Mouse (Mus musculus): Measurements from ENCODE around the gene Trpm3. TPM values are rescaled to one million over a fixed set of nuclear protein-coding genes. Genes with fewer than 3 reads are reported as not detected.
A peak's percentile ranks its signal among the peaks of the same experiment; 100 is the strongest.
"Not testable (repeated sequence)": the region's sequence is repeated elsewhere in the genome, so short reads cannot be mapped to it uniquely, and the experiment has no call there.

The Trpm3 gene
- polyA plus RNA-seq, 1 experiment from 2014 or later = 15.5 TPM

GRCm38 (mm10) chr19:22847696-22848095 lies 708.9 kb downstream of the Trpm3 start:
- Histone ChIP-seq H3K4me3 (replicated peaks) (no peak overlapping the region), H3K36me3 (no peaks in the 10 kb centered on the region), H3K27ac (no peak overlapping the region), H3K9me3 (no peaks in the 10 kb centered on the region), H3K27me3 (peaks cover 28% of the 10 kb centered on the region), H3K9ac (replicated peaks) (no peak overlapping the region), H3K4me1 (replicated peaks) (peaks cover 12% of the 10 kb centered on the region), H3K4me2 (replicated peaks) (peak overlapping the region; percentile 17)
- 22% methylated on average over 12 of the region's 12 CpGs for WGBS
- ATAC-seq = no peak

GRCm38 (mm10) chr19:22848251-22848650 lies 709.4 kb downstream of the Trpm3 start:
- Histone ChIP-seq H3K4me2 (replicated peaks) (no peak overlapping the region), H3K27ac (no peak overlapping the region)
- WGBS = 39% methylated on average over 1 of the region's 1 CpGs

GRCm38 (mm10) chr19:22848783-22849576 lies 710.1 kb downstream of the Trpm3 start:
- Histone ChIP-seq H3K27ac (no peak overlapping the region), H3K9me3 (no peaks in the 10 kb centered on the region), H3K9ac (replicated peaks) (no peak overlapping the region), H3K36me3 (no peaks in the 10 kb centered on the region), H3K4me2 (replicated peaks) (no peak overlapping the region), H3K4me1 (replicated peaks) (peaks cover 12% of the 10 kb centered on the region), H3K27me3 (peaks cover 26% of the 10 kb centered on the region), H3K4me3 (replicated peaks) (no peak overlapping the region)
- no peak for ATAC-seq
- WGBS = 83% methylated on average over 7 of the region's 7 CpGs

More at GRCm38 (mm10) chr19:22848251-22848650, 709.4 kb downstream of the Trpm3 start:
- no peaks in the 10 kb centered on the region for H3K36me3 ChIP-seq
- no peak overlapping the region for H3K9ac ChIP-seq (replicated peaks)
- no peak overlapping the region for H3K4me3 ChIP-seq (replicated peaks)
- peaks cover 30% of the 10 kb centered on the region for H3K27me3 ChIP-seq
- H3K9me3 ChIP-seq = no peaks in the 10 kb centered on the region
- no peak for ATAC-seq
- peaks cover 12% of the 10 kb centered on the region for H3K4me1 ChIP-seq (replicated peaks)

- WGBS = 43% methylated on average over 5 of the region's 5 CpGs
- H3K9ac ChIP-seq (replicated peaks); H3K27ac ChIP-seq; H3K4me3 ChIP-seq (replicated peaks); H3K4me2 ChIP-seq (replicated peaks); H3K9me3 ChIP-seq; H3K36me3 ChIP-seq: not testable (repeated sequence)
- H3K4me1 ChIP-seq (replicated peaks) = peaks cover 12% of the 10 kb centered on the region
- H3K27me3 ChIP-seq = peaks cover 17% of the 10 kb centered on the region
- ATAC-seq = peak; percentile 63; the same call in 1 of the 2 replicates
Observed at GRCm38 (mm10) chr19:22851423-22851822, 712.6 kb downstream of the Trpm3 start.

GRCm38 (mm10) chr19:22859644-22860043 lies 720.8 kb downstream of the Trpm3 start:
- Histone ChIP-seq H3K27me3 (no peaks in the 10 kb centered on the region), H3K4me2 (replicated peaks) (no peak overlapping the region), H3K36me3 (no peaks in the 10 kb centered on the region), H3K9me3 (no peaks in the 10 kb centered on the region), H3K4me1 (replicated peaks) (no peaks in the 10 kb centered on the region), H3K9ac (replicated peaks) (no peak overlapping the region), H3K27ac (no peak overlapping the region), H3K4me3 (replicated peaks) (no peak overlapping the region)
- no peak for ATAC-seq
- 92% methylated on average over 4 of the region's 4 CpGs for WGBS

DNA sequence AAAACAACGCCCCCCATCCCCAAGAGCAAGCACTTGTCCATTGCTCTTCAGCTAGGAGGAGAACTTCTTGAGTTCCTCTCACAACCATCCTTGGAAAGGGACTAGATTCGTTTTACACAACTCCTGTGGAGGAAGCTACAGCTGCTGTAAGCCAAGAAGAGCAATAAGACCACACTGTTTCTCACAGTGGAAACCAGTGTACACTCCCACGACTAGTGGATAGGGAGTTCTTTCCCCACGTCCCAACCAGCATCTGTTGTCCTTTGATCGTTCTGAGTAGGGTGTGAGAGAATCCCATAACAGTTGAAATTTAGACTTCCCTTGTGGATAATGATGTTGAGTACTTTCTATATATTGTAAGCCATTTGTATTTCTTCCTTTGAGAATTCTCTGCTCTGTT lies 728.6 kb downstream of the Trpm3 start:
- H3K27ac ChIP-seq = no peak overlapping the region
- H3K4me1 ChIP-seq (replicated peaks) = 0 out of 2 replicates have a peak, but pooled peaks cover 1% of the 10 kb centered on the region
- H3K27me3 ChIP-seq = no peaks in the 10 kb centered on the region
- H3K4me2 ChIP-seq (replicated peaks) = no peak overlapping the region
- H3K9me3 ChIP-seq = no peaks in the 10 kb centered on the region
- no peak overlapping the region for H3K9ac ChIP-seq (replicated peaks)
- no peak overlapping the region for H3K4me3 ChIP-seq (replicated peaks)
- H3K36me3 ChIP-seq = no peaks in the 10 kb centered on the region
- 88% methylated on average over 5 of the region's 5 CpGs for WGBS
- no peak for ATAC-seq

- 84% methylated on average over 2 of the region's 2 CpGs for WGBS
- H3K9me3 ChIP-seq = no peaks in the 10 kb centered on the region
Observed at GRCm38 (mm10) chr19:22869853-22870252, 731.0 kb downstream of the Trpm3 start.

GRCm38 (mm10) chr19:22872456-22872855 lies 733.6 kb downstream of the Trpm3 start:
- Histone ChIP-seq H3K9ac (replicated peaks) (no peak overlapping the region), H3K27ac (no peak overlapping the region), H3K27me3 (no peaks in the 10 kb centered on the region), H3K36me3 (no peaks in the 10 kb centered on the region), H3K4me2 (replicated peaks) (no peak overlapping the region), H3K4me1 (replicated peaks) (0 out of 2 replicates have a peak, but pooled peaks cover 6% of the 10 kb centered on the region), H3K9me3 (no peaks in the 10 kb centered on the region), H3K4me3 (replicated peaks) (no peak overlapping the region)
- ATAC-seq = no peak
- WGBS = 38% methylated on average over 5 of the region's 5 CpGs

More at GRCm38 (mm10) chr19:22869853-22870252, 731.0 kb downstream of the Trpm3 start:
- Histone ChIP-seq H3K9ac (replicated peaks) (no peak overlapping the region), H3K4me2 (replicated peaks) (no peak overlapping the region), H3K27ac (no peak overlapping the region), H3K4me1 (replicated peaks) (0 out of 2 replicates have a peak, but pooled peaks cover 6% of the 10 kb centered on the region), H3K27me3 (no peaks in the 10 kb centered on the region), H3K36me3 (no peaks in the 10 kb centered on the region), H3K4me3 (replicated peaks) (no peak overlapping the region)
- no peak for ATAC-seq

- H3K4me1 ChIP-seq (replicated peaks) = no peaks in the 10 kb centered on the region
- WGBS = 78% methylated on average over 1 of the region's 1 CpGs
- no peak for ATAC-seq
- H3K27me3 ChIP-seq = peaks cover 10% of the 10 kb centered on the region
- no peak overlapping the region for H3K27ac ChIP-seq
- no peak overlapping the region for H3K4me3 ChIP-seq (replicated peaks)
- no peak overlapping the region for H3K9ac ChIP-seq (replicated peaks)
- no peaks in the 10 kb centered on the region for H3K36me3 ChIP-seq
- no peaks in the 10 kb centered on the region for H3K9me3 ChIP-seq
- no peak overlapping the region for H3K4me2 ChIP-seq (replicated peaks)
Observed at GRCm38 (mm10) chr19:22880199-22880598, 741.4 kb downstream of the Trpm3 start.

GRCm38 (mm10) chr19:22882670-22883111 lies 743.8 kb downstream of the Trpm3 start:
- H3K9me3 ChIP-seq = no peaks in the 10 kb centered on the region
- ATAC-seq = no peak
- peaks cover 15% of the 10 kb centered on the region for H3K27me3 ChIP-seq
- no peak overlapping the region for H3K4me2 ChIP-seq (replicated peaks)
- no peak overlapping the region for H3K4me3 ChIP-seq (replicated peaks)
- H3K9ac ChIP-seq (replicated peaks) = no peak overlapping the region
- H3K36me3 ChIP-seq = no peaks in the 10 kb centered on the region
- WGBS = 80% methylated on average over 3 of the region's 3 CpGs
- no peaks in the 10 kb centered on the region for H3K4me1 ChIP-seq (replicated peaks)
- no peak overlapping the region for H3K27ac ChIP-seq

- ATAC-seq = no peak
Observed at GRCm38 (mm10) chr19:22883154-22883553, 744.3 kb downstream of the Trpm3 start.

DNA sequence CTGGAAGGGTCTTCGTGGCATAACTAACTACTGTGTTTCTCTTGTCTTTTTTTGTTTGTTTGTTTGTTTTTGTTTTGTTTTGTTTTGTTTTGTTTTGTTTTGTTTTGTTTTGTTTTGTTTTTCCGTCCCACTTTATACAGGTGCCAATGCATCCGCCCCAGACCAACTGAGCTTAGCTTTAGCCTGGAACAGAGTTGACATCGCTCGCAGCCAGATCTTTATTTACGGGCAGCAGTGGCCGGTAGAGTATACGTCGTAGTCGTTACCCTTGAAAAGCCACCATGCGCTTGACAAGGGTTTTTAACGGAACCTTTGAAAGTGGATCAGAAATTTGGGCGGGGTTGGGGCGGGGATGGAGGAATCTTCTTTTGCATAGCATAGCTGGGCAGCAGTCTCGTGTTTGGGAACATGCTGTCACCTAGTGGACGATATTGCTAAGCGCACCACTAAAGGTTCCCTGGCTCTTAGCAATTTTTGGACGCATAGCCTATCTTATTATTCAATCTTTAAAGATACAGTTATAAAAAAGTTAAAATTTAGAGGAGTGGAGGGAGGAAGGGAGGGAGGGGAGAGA lies 745.0 kb downstream of the Trpm3 start:
- peak overlapping the region; percentile 50 for H3K4me2 ChIP-seq (replicated peaks)
- WGBS = 21% methylated on average over 18 of the region's 18 CpGs
- H3K9me3 ChIP-seq = no peaks in the 10 kb centered on the region
- no peaks in the 10 kb centered on the region for H3K36me3 ChIP-seq
- no peaks in the 10 kb centered on the region for H3K4me1 ChIP-seq (replicated peaks)
- peak; percentile 93 for ATAC-seq
- H3K27me3 ChIP-seq = peaks cover 15% of the 10 kb centered on the region
- H3K27ac ChIP-seq = no peak overlapping the region
- no peak overlapping the region for H3K9ac ChIP-seq (replicated peaks)
- no peak overlapping the region; the same call in 1 of the 2 replicates for H3K4me3 ChIP-seq (replicated peaks)

More at GRCm38 (mm10) chr19:22883154-22883553, 744.3 kb downstream of the Trpm3 start:
- no peak overlapping the region for H3K4me2 ChIP-seq (replicated peaks)
- no peak overlapping the region for H3K9ac ChIP-seq (replicated peaks)
- H3K36me3 ChIP-seq = no peaks in the 10 kb centered on the region
- peaks cover 15% of the 10 kb centered on the region for H3K27me3 ChIP-seq
- no peaks in the 10 kb centered on the region for H3K4me1 ChIP-seq (replicated peaks)
- H3K27ac ChIP-seq = no peak overlapping the region
- H3K9me3 ChIP-seq = no peaks in the 10 kb centered on the region
- no peak overlapping the region for H3K4me3 ChIP-seq (replicated peaks)
- WGBS = 90% methylated on average over 7 of the region's 7 CpGs

Measured in midbrain, embryonic 13.5 days (tissue).